Mouse (Mus musculus) MEL (cell line): Measurements from ENCODE around the gene Hsd17b3.

Experiments used
- CHD1 ChIP-seq: IDR thresholded peaks from 2 replicates; pipeline ENCODE4 v1.6.1; 2012; ENCODE audit warnings: low read depth, mild to moderate bottlenecking, inconsistent platforms, low read length, improper control_type of control experiment
- CHD2 ChIP-seq: IDR thresholded peaks from 2 replicates; pipeline ENCODE4 v1.6.1; 2011; ENCODE audit warnings: low read length, improper control_type of control experiment
- CTCF ChIP-seq, 3 experiments: IDR thresholded peaks in 2 of 3; conservative IDR thresholded peaks in 1 of 3; 2 replicates each; pipeline ENCODE4 v1.5.1; 2011 to 2012; ENCODE audit warnings: low read length in 3 of 3, low read depth in 2 of 3, mild to moderate bottlenecking in 2 of 3, improper control_type of control experiment in 1 of 3, inconsistent platforms in 1 of 3, mixed read lengths in 1 of 3, moderate library complexity in 1 of 3; ENCODE audit not compliant: control insufficient read depth in 1 of 3, insufficient read depth in 1 of 3, poor library complexity in 1 of 3, severe bottlenecking in 1 of 3
- E2F4 ChIP-seq: IDR thresholded peaks from 2 replicates; pipeline ENCODE4 v1.6.1; 2011; ENCODE audit warnings: low read depth, low read length, improper control_type of control experiment, borderline replicate concordance
- EP300 ChIP-seq, 2 experiments: IDR thresholded peaks; 2 replicates each; pipeline ENCODE4 v1.6.1; 2011; ENCODE audit warnings: improper control_type of control experiment in 2 of 2, low read length in 2 of 2, low read depth in 1 of 2, mild to moderate bottlenecking in 1 of 2
- ETS1 ChIP-seq: IDR thresholded peaks from 2 replicates; pipeline ENCODE4 v1.6.1; 2012; ENCODE audit warnings: low read depth, mild to moderate bottlenecking, inconsistent platforms, low read length, improper control_type of control experiment, moderate library complexity
- GATA1 ChIP-seq: IDR thresholded peaks from 2 replicates; pipeline ENCODE4 v1.6.1; 2011; ENCODE audit warnings: low read depth, low read length, improper control_type of control experiment
- MAFK ChIP-seq: IDR thresholded peaks from 2 replicates; pipeline ENCODE4 v1.6.1; 2011; ENCODE audit warnings: low read depth, mild to moderate bottlenecking, low read length, improper control_type of control experiment, borderline replicate concordance
- POLR2A ChIP-seq, 2 experiments: IDR thresholded peaks; 2 replicates each; pipeline ENCODE4 v1.6.1; 2011 to 2012; ENCODE audit warnings: low read length in 2 of 2, mild to moderate bottlenecking in 2 of 2, control low read depth in 1 of 2, improper control_type of control experiment in 1 of 2, low read depth in 1 of 2, moderate library complexity in 1 of 2; ENCODE audit not compliant: control insufficient read depth in 1 of 2, insufficient read depth in 1 of 2, poor library complexity in 1 of 2
- SMC3 ChIP-seq: IDR thresholded peaks from 2 replicates; pipeline ENCODE4 v1.6.1; 2011; ENCODE audit warnings: low read depth, low read length, improper control_type of control experiment
- TAL1 ChIP-seq: IDR thresholded peaks from 2 replicates; pipeline ENCODE4 v1.6.1; 2012; ENCODE audit warnings: mild to moderate bottlenecking, inconsistent platforms, low read length, moderate library complexity, mixed read lengths
- USF1 ChIP-seq: IDR thresholded peaks from 2 replicates; pipeline ENCODE4 v1.6.1; 2014; ENCODE audit warnings: low read depth, mild to moderate bottlenecking, inconsistent platforms, low read length, improper control_type of control experiment, moderate library complexity
- USF2 ChIP-seq, 2 experiments: IDR thresholded peaks; 2 replicates each; pipeline ENCODE4 v1.6.1; 2011 to 2012; ENCODE audit warnings: improper control_type of control experiment in 2 of 2, low read length in 2 of 2, borderline replicate concordance in 1 of 2, inconsistent platforms in 1 of 2, low read depth in 1 of 2, mild to moderate bottlenecking in 1 of 2; ENCODE audit not compliant: insufficient read depth in 1 of 2

DNA sequence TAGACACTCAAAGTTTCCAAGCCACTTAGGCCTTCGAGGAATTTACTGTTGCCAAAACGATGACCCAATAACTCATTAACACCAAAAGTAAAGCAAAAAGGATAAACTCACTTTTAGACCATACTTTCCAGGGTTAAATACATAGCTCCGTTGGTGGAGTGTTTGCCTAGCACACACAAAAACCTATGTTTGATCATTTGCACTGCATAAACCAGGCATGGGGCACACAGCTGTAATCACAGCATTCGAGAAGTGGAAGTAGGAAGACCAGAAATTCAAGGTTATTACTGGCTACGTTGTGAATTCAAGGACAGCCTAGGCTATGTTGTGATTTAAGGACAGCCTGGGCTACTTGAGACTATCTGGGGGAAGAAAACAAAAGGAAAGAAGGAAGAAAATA is 1.2 kb upstream of the Hsd17b3 start:
- no peak for TF ChIP-seq CHD1
- TF ChIP-seq CTCF (IDR thresholded peaks at IDR 0.05 in 2 of 3, conservative IDR thresholded peaks at IDR 0.05 in 1 of 3; ENCODE audit: control insufficient read depth in 1 of 3, insufficient read depth in 1 of 3, low read depth in 2 of 3, low read length in 3 of 3, poor library complexity in 1 of 3, severe bottlenecking in 1 of 3): no peak
- no peak for TF ChIP-seq SMC3
- TF ChIP-seq GATA1: no peak
- no peak for TF ChIP-seq POLR2A (IDR thresholded peaks at IDR 0.05; ENCODE audit: control insufficient read depth in 1 of 2, insufficient read depth in 1 of 2, low read depth in 1 of 2, low read length in 2 of 2, poor library complexity in 1 of 2)
- no peak for TF ChIP-seq EP300 (IDR thresholded peaks at IDR 0.05; ENCODE audit: low read depth in 1 of 2, low read length in 2 of 2)
- no peak for TF ChIP-seq CHD2
- TF ChIP-seq TAL1: no peak
- TF ChIP-seq ETS1: no peak
- TF ChIP-seq E2F4: no peak
- TF ChIP-seq MAFK: no peak
- TF ChIP-seq USF1: no peak
- TF ChIP-seq USF2 (IDR thresholded peaks at IDR 0.05; ENCODE audit: borderline replicate concordance in 1 of 2, insufficient read depth in 1 of 2, low read depth in 1 of 2, low read length in 2 of 2): no peak
